ENCODE assay signal across 11 mouse cellular contexts in genomic region chr3:148385712-148386111, GRCm38 (mm10).
DNase-seq lines count a peak whose midpoint lies in the region; ATAC-seq and TF ChIP-seq lines count a peak whose summit lies in the region.
"Had no signal": no experiment of that assay in that cellular context is flagged by ENCODE, and none has a peak within 500 bp of the region (broad histone marks: within the 10 kb centered on the region; RNA-seq: fewer than 3 reads in every experiment).

No protein-coding gene starts in this region.

- no peak for DNase-seq in gastrocnemius, adult 2 months
- no peak for DNase-seq in gastrocnemius, postnatal 25 days
- no peak for DNase-seq in lung, embryonic 14.5 days
- DNase-seq in lung, postnatal 4 days, result no peak
- peak; percentile 34 for DNase-seq in ES-CJ7 (ENCODE audit: low read depth, low spot score)
- DNase-seq in embryo, embryonic 10 days (ENCODE audit: low spot score), result no peak
- DNase-seq in ovary, adult 18-20 months (ENCODE audit: low spot score), result no peak
- DNase-seq: gastrocnemius, postnatal 10 days had no signal

- no peaks in the 10 kb centered on the region for H3K27me3 ChIP-seq in lung, embryonic 14.5 days (ENCODE audit: insufficient read depth, low read length)
- H3K27me3 ChIP-seq: limb, embryonic 15.5 days; neural tube, embryonic 12.5 days had no signal

- H3K4me1 ChIP-seq in lung, embryonic 14.5 days (ENCODE audit: insufficient read depth), result peaks cover 3% of the 10 kb centered on the region; the same call in 1 of the 2 replicates
- H3K4me1 ChIP-seq: neural tube, embryonic 12.5 days had no signal

- intact Hi-C loops in gastrocnemius, adult 2 months (cut with DNase I), result no loop called here

- no peak overlapping the region for H3K4me3 ChIP-seq in gastrocnemius, adult 2 months
- no peak overlapping the region for H3K4me3 ChIP-seq in lung, embryonic 14.5 days (ENCODE audit: low read depth, low read length)
- H3K4me3 ChIP-seq: limb, embryonic 15.5 days; neural tube, embryonic 12.5 days had no signal

- H3K27ac ChIP-seq in gastrocnemius, adult 2 months, result no peak overlapping the region
- H3K27ac ChIP-seq in lung, embryonic 14.5 days (ENCODE audit: low read depth), result no peak overlapping the region
- H3K27ac ChIP-seq: limb, embryonic 15.5 days; neural tube, embryonic 12.5 days had no signal

- 94% methylated on average over 7 of the region's 7 CpGs for WGBS in lung, embryonic 14.5 days

- peak; percentile 33; the same call in 1 of the 2 replicates for TF ChIP-seq CTCF in gastrocnemius, adult 2 months (IDR thresholded peaks at IDR 0.05)
- TF ChIP-seq CTCF in lung, embryonic 14.5 days (IDR thresholded peaks at IDR 0.05; ENCODE audit: low read depth), result peak; percentile 43

- ATAC-seq in lung, embryonic 14.5 days (ENCODE audit: insufficient read depth), result no peak
- ATAC-seq in megakaryocyte progenitor cell, adult 5-6 weeks (replicated peaks; ENCODE audit: poor library complexity), result 0 out of 2 replicates have a peak, but pooled peaks have one; percentile 21

- no peaks in the 10 kb centered on the region for H3K36me3 ChIP-seq in lung, embryonic 14.5 days (ENCODE audit: insufficient read depth)
- H3K36me3 ChIP-seq: limb, embryonic 15.5 days; neural tube, embryonic 12.5 days had no signal

- H3K9ac ChIP-seq in lung, embryonic 14.5 days, result no peak overlapping the region
- H3K9ac ChIP-seq: limb, embryonic 15.5 days; neural tube, embryonic 12.5 days had no signal

- H3K4me2 ChIP-seq in lung, embryonic 14.5 days, result no peak overlapping the region
- H3K4me2 ChIP-seq: limb, embryonic 15.5 days; neural tube, embryonic 12.5 days had no signal

- no peaks in the 10 kb centered on the region for H3K9me3 ChIP-seq in lung, embryonic 14.5 days (ENCODE audit: low read depth, low read length)
- H3K9me3 ChIP-seq: limb, embryonic 15.5 days; neural tube, embryonic 12.5 days had no signal
